Mouse (Mus musculus) small intestine, adult 2 months (tissue): ENCODE results near the gene Mmp14.

ENCODE experiments used
- CTCF ChIP-seq: fragments of 200-500 bp; IDR thresholded peaks from 2 replicates; pipeline ENCODE4 v1.5.1; 2012; ENCODE audit warnings: low read depth, mild to moderate bottlenecking, control low read depth, inconsistent platforms, low read length, moderate library complexity, mixed read lengths; ENCODE audit not compliant: insufficient replicate concordance, insufficient read length; ENCODE audit errors: extremely low read depth
- POLR2A ChIP-seq: fragments of 200-500 bp; IDR thresholded peaks from 2 replicates; pipeline ENCODE4 v1.6.1; 2012; ENCODE audit warnings: low read depth, mild to moderate bottlenecking, control low read depth, inconsistent platforms, low read length, moderate library complexity

DNA sequence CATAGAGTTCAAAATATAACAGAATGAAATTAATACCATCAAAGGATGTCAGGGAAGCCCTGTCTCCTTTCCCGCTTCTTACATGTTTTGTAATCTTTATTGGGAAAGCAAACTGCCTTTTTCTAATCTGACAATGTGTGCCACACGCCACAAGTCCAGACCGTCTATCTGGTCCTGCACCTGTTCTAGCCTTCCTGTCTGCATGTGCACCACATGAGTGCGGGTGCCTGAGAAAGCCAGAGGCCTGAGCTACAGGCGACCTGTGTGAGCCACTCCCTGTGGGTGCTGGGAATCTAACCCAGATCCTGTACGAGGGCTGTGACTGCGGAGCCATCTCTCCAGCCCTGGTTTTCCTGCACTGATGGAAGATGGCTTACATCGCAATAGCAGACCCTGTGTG, 47.0 kb upstream of the Mmp14 start:
- TF ChIP-seq CTCF (no peak), POLR2A (no peak)
